Mouse (Mus musculus) myocyte (in vitro differentiated cells): ENCODE measurements around the gene Bud13. TPM values are rescaled to one million over a fixed set of nuclear protein-coding genes. Genes with fewer than 3 reads are reported as not detected.
A peak's percentile ranks its signal among the peaks of the same experiment; 100 is the strongest.

Experiments used
- H3K27me3 ChIP-seq: one replicate; pipeline ENCODE4 v1.6.1; 2011; ENCODE audit not compliant: control insufficient read depth, insufficient read depth, insufficient read length
- H3K36me3 ChIP-seq: one replicate; pipeline ENCODE4 v1.6.1; 2011; ENCODE audit not compliant: control insufficient read depth, insufficient read depth
- H3K4me2 ChIP-seq: one replicate; pipeline ENCODE4 v1.6.1; 2011; ENCODE audit warnings: low read depth, control low read depth
- H3K4me3 ChIP-seq: one replicate; pipeline ENCODE4 v1.5.1; 2011; ENCODE audit warnings: mild to moderate bottlenecking, control low read depth, moderate library complexity
- H3K79me2 ChIP-seq: one replicate; pipeline ENCODE4 v1.6.1; 2011; ENCODE audit not compliant: control insufficient read depth, insufficient read depth
- H3ac ChIP-seq: one replicate; pipeline ENCODE4 v1.6.1; 2011; ENCODE audit not compliant: control insufficient read depth, insufficient read length
- CEBPB ChIP-seq: IDR thresholded peaks from 2 replicates; pipeline ENCODE4 v1.6.1; 2011; ENCODE audit warnings: mild to moderate bottlenecking, moderate library complexity; ENCODE audit not compliant: poor library complexity, insufficient read depth, severe bottlenecking
- E2F4 ChIP-seq: IDR thresholded peaks from one replicate; pipeline ENCODE4 v1.6.1; 2011; ENCODE audit warnings: mild to moderate bottlenecking, control low read depth, moderate library complexity; ENCODE audit not compliant: insufficient read depth
- MAX ChIP-seq: IDR thresholded peaks from one replicate; pipeline ENCODE4 v1.6.1; 2011; ENCODE audit warnings: low read depth, mild to moderate bottlenecking, control low read depth
- MYOD1 ChIP-seq, 3 experiments: IDR thresholded peaks; one replicate each; pipeline ENCODE4 v1.6.1; 2011; ENCODE audit warnings: control low read depth in 2 of 3, low read depth in 2 of 3, mild to moderate bottlenecking in 2 of 3, moderate library complexity in 1 of 3; ENCODE audit not compliant: insufficient read length in 2 of 3, control insufficient read depth in 1 of 3
- MYOG ChIP-seq, 3 experiments: IDR thresholded peaks; one replicate each; pipeline ENCODE4 v1.6.1; 2011; ENCODE audit warnings: control low read depth in 2 of 3, low read depth in 2 of 3, mild to moderate bottlenecking in 2 of 3; ENCODE audit not compliant: insufficient read length in 2 of 3, control insufficient read depth in 1 of 3, insufficient read depth in 1 of 3
- POLR2A ChIP-seq: IDR thresholded peaks from one replicate; pipeline ENCODE4 v1.6.1; 2011; ENCODE audit warnings: low read depth, mild to moderate bottlenecking, control low read depth, moderate library complexity; ENCODE audit not compliant: insufficient read length
- POLR2AphosphoS2 ChIP-seq: IDR thresholded peaks from one replicate; pipeline ENCODE4 v1.6.1; 2011; ENCODE audit warnings: low read depth, control low read depth; ENCODE audit not compliant: insufficient read length
- REST ChIP-seq: IDR thresholded peaks from one replicate; pipeline ENCODE4 v1.6.1; 2011; ENCODE audit warnings: mild to moderate bottlenecking, control low read depth, moderate library complexity; ENCODE audit not compliant: insufficient read depth, insufficient read length
- SRF ChIP-seq: IDR thresholded peaks from one replicate; pipeline ENCODE4 v1.6.1; 2011; ENCODE audit warnings: low read depth; ENCODE audit not compliant: control insufficient read depth, insufficient read length
- TCF12 ChIP-seq: IDR thresholded peaks from one replicate; pipeline ENCODE4 v1.6.1; 2011; ENCODE audit warnings: mild to moderate bottlenecking, control low read depth; ENCODE audit not compliant: poor library complexity, insufficient read depth, severe bottlenecking
- TCF3 ChIP-seq: IDR thresholded peaks from one replicate; pipeline ENCODE4 v1.6.1; 2011; ENCODE audit warnings: low read depth, control low read depth; ENCODE audit not compliant: insufficient read length
- USF1 ChIP-seq: IDR thresholded peaks from one replicate; pipeline ENCODE4 v1.6.1; 2011; ENCODE audit warnings: low read depth, mild to moderate bottlenecking, control low read depth, moderate library complexity
- polyA plus RNA-seq: library from polyadenylated mRNA; unstranded; fragments of >200 nt; fragmentation: generic; extraction: Trizol; gene quantifications from one replicate; pipeline ENCODE4 v1.2.1, GENCODE M21; 2012; ENCODE audit warnings: missing spikeins

The Bud13 gene
- polyA plus RNA-seq, 1 experiment, result 9.5 TPM

DNA sequence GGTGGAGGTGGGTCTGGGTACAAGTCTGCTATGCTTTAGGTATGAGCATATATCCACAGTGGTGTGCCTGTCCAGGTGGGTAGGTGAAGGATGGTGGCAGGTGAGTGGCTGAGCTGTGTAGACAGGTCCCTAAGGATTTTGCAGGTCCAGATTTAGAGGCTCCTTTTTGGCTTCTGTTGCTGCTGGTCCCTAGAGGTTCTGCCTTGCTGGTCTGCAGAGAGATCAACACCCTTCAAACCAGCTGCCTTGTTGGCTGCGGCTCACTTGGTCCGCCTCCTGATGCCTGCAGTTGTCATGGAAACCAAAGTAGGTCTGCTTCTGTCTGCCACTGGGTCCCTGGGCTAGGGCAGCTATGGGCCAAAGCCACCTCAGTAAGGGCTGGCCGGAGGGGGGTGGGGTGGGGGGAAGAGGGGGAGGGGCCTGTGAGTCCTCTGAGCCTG, 55.1 kb downstream of the Bud13 start:
- no peaks in the 10 kb centered on the region for H3K36me3 ChIP-seq
- TF ChIP-seq MYOD1 (IDR thresholded peaks at IDR 0.05; ENCODE audit: control insufficient read depth in 1 of 3, insufficient read length in 2 of 3, low read depth in 2 of 3), result peak in 1 of 3 experiments; percentile 45
- no peak for TF ChIP-seq POLR2A
- TF ChIP-seq CEBPB, result no peak
- TF ChIP-seq TCF3, result no peak
- TF ChIP-seq REST, result no peak
- peak in 1 of 3 experiments; percentile 34 for TF ChIP-seq MYOG (IDR thresholded peaks at IDR 0.05; ENCODE audit: control insufficient read depth in 1 of 3, insufficient read depth in 1 of 3, insufficient read length in 2 of 3, low read depth in 2 of 3)
- no peak for TF ChIP-seq POLR2AphosphoS2
- no peak for TF ChIP-seq E2F4
- TF ChIP-seq USF1, result no peak
- no peak for TF ChIP-seq SRF
- TF ChIP-seq MAX, result no peak
- TF ChIP-seq TCF12, result no peak
- no peak overlapping the region for H3K4me3 ChIP-seq
- H3K79me2 ChIP-seq, result no peaks in the 10 kb centered on the region
- peak overlapping the region; percentile 38 for H3K4me2 ChIP-seq
- peaks cover 28% of the 10 kb centered on the region for H3K27me3 ChIP-seq
- H3ac ChIP-seq, result no peak overlapping the region

DNA sequence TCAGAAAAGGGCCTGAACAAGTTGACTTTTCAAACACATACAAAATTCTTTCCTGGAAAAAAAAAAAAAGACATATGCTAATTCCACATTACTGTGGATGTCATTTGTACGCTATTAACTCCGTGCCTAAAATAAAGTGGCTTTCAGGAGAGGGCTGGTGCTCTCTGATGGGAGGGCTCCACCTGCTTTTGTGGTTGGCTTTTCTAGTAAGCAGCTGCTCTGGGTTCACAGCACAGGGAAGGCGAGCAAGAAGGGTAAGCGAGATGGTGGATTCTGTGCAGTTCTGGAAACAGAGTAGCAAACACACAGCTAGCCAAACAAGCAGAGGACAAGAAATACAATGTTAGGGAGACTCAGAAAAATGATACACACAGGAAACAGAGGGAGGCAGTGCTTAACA, 55.6 kb downstream of the Bud13 start:
- peaks cover 24% of the 10 kb centered on the region for H3K27me3 ChIP-seq
- H3K4me2 ChIP-seq, result peak overlapping the region; percentile 38
- TF ChIP-seq TCF12 (peak; percentile 63), TCF3 (no peak), POLR2A (no peak), MYOG (IDR thresholded peaks at IDR 0.05; ENCODE audit: control insufficient read depth in 1 of 3, insufficient read depth in 1 of 3, insufficient read length in 2 of 3, low read depth in 2 of 3) (peak in 2 of 3 experiments; percentile 80 to 88), MYOD1 (IDR thresholded peaks at IDR 0.05; ENCODE audit: control insufficient read depth in 1 of 3, insufficient read length in 2 of 3, low read depth in 2 of 3) (peak; percentile 39 to 77 (median 44)), CEBPB (no peak)
- no peaks in the 10 kb centered on the region for H3K79me2 ChIP-seq
- H3K4me3 ChIP-seq, result no peak overlapping the region
- H3ac ChIP-seq, result no peak overlapping the region
- no peaks in the 10 kb centered on the region for H3K36me3 ChIP-seq

DNA sequence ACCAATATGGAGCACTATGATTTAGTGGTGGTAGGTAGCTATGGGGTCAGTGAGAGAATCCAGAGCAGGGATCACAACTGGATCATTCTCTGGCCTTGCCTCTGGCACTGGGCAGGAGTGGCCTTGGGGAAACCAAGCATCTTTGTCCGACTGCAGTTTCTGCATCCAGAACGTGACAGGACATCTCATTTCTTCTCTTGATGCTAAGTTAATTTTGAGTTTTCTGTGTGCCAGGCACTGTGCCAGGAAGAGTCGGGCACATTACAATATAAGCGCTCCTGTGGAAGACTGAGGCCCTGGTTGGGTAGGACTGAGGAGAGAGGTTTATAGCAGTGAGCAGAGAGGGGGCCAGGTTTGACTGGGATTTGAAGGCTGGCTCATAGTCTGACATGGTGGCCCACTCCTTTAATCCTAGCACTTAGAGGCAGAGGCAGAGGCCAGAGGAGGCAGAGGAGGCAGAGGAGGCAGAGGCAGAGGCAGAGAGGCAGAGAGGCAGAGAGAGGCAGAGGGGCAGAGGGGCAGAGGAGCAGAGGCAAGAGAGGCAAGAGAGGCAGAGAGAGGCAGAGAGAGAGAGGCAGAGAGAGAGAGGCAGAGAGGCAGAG, 56.3 kb downstream of the Bud13 start:
- Histone ChIP-seq H3K36me3 (no peaks in the 10 kb centered on the region), H3K4me3 (no peak overlapping the region), H3K79me2 (no peaks in the 10 kb centered on the region), H3K4me2 (peak overlapping the region; percentile 38), H3K27me3 (peaks cover 21% of the 10 kb centered on the region), H3ac (no peak overlapping the region)
- TF ChIP-seq REST (no peak), MAX (no peak), POLR2AphosphoS2 (no peak), USF1 (no peak), POLR2A (no peak), SRF (no peak), MYOD1 (IDR thresholded peaks at IDR 0.05; ENCODE audit: control insufficient read depth in 1 of 3, insufficient read length in 2 of 3, low read depth in 2 of 3) (no peak), TCF12 (no peak), MYOG (IDR thresholded peaks at IDR 0.05; ENCODE audit: control insufficient read depth in 1 of 3, insufficient read depth in 1 of 3, insufficient read length in 2 of 3, low read depth in 2 of 3) (no peak), TCF3 (no peak)

DNA sequence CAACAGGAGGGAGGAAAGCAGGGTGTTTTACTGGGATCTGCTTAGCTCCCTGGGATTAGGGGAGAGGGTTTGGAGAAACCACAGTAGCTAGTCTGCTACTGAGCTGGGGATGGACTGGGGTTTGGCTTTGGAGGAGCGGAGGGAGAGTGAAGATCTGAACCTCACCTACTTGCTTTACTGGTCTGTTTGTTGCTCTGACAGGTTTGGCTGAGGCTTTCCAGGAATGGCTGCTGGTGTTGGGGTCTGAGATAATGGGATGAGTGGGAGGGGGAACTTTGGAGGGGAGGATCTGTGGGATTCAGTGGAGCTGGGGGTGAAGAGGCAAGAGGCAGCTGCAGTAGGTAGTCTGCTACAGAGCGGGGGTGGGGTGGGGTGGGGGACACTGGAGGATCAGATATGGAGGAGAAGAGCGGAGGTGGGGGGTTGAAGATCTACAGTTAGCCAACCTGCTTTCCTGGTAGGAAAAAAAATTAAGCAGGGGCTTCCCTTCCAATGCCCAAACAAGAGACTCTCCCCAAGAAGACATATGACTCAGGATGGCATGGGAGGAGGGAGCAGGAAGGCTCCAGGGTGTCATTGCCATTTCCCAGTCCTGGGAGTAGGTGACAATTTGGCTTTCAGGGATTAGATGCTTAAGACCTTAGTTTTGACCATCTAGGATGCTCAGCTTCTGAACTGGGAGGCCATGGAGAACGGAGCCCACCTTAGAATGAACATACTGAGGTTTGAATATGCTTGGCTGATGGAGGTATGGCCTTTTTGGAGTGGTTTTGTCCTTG, 63.3 kb downstream of the Bud13 start:
- Histone ChIP-seq H3K36me3 (no peaks in the 10 kb centered on the region), H3K79me2 (no peaks in the 10 kb centered on the region), H3K27me3 (peaks cover 26% of the 10 kb centered on the region), H3K4me3 (no peak overlapping the region), H3ac (no peak overlapping the region), H3K4me2 (no peak overlapping the region)
- TF ChIP-seq REST (no peak), SRF (no peak), E2F4 (no peak), MYOG (IDR thresholded peaks at IDR 0.05; ENCODE audit: control insufficient read depth in 1 of 3, insufficient read depth in 1 of 3, insufficient read length in 2 of 3, low read depth in 2 of 3) (no peak), TCF3 (no peak), MYOD1 (IDR thresholded peaks at IDR 0.05; ENCODE audit: control insufficient read depth in 1 of 3, insufficient read length in 2 of 3, low read depth in 2 of 3) (no peak), POLR2A (no peak), CEBPB (no peak), TCF12 (no peak), MAX (no peak), POLR2AphosphoS2 (no peak), USF1 (no peak)

Other genes starting within 250 kb of the Bud13 start
- gene Apoa1, start 54.4 kb upstream of the Bud13 start, polyA plus RNA-seq, result not detected
- gene Apoc3, start 47.4 kb upstream of the Bud13 start, polyA plus RNA-seq, result not detected
- not detected for gene Apoa4, start 42.3 kb upstream of the Bud13 start, polyA plus RNA-seq
- gene Apoa5, start 14.4 kb upstream of the Bud13 start, polyA plus RNA-seq, result not detected
- 33.1 TPM for gene Zpr1, start 9.9 kb upstream of the Bud13 start, polyA plus RNA-seq
- gene 4931429L15Rik, start 37.0 kb downstream of the Bud13 start, polyA plus RNA-seq, result not detected